Mouse (Mus musculus): ENCODE measurements around the gene Ypel4. TPM values are rescaled to one million over a fixed set of nuclear protein-coding genes. Genes with fewer than 3 reads are reported as not detected.
A peak's percentile ranks its signal among the peaks of the same experiment; 100 is the strongest.
"Not testable (repeated sequence)": the region's sequence is repeated elsewhere in the genome, so short reads cannot be mapped to it uniquely, and the experiment has no call there.

The Ypel4 gene
- total RNA-seq, 2 experiments from 2014 or later: 1,364 to 1,636 TPM

DNA sequence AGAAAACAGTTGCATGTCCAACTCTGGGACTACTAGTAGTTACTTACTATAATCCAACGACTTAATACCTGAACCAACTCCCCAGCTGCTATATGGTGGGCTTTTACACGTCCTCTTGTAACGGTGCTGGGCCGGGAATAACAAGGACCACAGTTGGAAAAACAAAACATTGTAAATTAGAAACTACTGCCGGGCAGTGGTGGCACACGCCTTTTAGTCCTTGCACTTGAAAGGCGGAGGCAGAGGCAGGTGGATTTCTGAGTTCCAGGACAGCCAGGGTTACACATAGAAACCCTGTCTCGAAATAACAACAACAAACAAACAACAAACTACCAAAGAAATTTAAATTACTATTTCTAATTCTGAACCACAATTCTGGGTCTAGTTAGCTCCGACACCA lies 7.1 kb upstream of the Ypel4 start:
- ATAC-seq (replicated peaks; ENCODE audit: low FRiP score, poor library complexity, severe bottlenecking): no peak

DNA sequence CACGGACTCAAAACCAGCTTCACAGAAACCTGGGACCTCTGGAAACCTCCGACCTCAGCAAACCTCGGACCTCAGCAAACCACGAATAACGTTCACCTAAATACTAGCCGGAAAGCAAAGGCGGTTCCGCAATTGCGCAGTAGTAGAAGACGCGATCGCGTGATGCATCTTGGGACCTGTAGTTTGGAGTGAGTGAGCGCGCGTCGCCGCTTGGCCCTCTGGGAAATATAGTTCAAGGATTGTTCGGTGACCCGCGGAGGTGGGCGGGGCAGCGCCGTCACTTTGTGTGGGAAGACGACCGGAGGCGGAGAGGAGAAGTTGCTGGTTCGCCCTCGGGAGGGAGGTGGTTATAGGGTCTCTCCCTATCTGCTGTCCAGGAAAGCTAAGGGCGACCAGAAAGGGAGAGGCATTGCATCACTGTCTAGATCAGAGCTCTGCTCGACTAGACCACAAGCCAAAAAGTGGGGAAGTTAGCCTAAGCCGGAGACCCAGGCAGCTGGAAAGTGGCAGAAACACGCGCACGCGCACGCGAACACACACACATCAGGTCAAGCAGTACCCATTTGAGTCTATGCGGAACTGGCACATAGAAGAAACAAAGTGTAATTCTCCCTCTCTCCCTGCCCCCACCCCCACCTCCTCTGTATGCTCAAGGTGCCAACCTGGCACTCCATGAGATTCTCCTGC lies 6.5 kb upstream of the Ypel4 start, which contains the start of gene Clp1:
Gene Clp1, minus strand, starts transcription at position 179 of the 687 bp plus-strand sequence.
- peak; percentile 95 for ATAC-seq (replicated peaks; ENCODE audit: low FRiP score, poor library complexity, severe bottlenecking)

DNA sequence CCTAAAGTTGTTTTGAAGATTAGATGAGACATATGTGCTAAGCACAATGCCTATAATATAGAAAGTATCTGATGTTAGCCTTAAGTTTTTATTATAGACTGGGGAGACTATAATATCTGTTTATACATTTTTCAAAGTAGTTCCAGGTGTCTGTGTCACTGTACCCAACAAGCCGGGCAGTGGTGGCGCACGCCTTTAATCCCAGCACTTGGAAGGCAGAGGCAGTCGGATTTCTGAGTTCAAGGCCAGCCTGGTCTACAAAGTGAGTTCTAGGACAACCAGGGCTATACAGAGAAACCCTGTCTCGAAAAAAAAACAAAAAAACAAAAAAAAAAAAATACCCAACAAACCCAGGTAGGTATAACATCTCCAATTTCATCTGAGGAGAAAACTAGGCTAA lies 5.7 kb upstream of the Ypel4 start:
- ATAC-seq (replicated peaks; ENCODE audit: low FRiP score, poor library complexity, severe bottlenecking): not testable (repeated sequence)

DNA sequence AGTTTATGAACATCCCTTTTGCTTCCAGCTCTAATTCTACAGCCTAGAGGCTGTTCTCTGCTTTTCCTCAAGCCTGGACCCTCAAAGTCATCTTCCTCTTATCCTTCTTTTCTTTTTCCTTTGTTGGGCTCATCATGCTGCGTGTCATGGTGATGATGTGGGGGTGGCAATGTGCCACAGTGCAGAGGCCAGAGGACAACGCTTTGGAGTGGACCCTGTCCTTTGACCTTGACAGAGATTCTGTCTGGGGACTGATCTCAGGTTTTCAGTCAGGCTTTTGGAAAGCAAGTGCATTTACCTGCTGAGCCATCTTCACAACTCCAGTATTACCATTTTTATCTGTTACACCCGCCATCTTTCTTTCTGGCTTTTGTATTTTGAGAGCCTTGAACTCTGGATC lies 2.7 kb upstream of the Ypel4 start:
- no peak for ATAC-seq (replicated peaks; ENCODE audit: low FRiP score, poor library complexity, severe bottlenecking)

DNA sequence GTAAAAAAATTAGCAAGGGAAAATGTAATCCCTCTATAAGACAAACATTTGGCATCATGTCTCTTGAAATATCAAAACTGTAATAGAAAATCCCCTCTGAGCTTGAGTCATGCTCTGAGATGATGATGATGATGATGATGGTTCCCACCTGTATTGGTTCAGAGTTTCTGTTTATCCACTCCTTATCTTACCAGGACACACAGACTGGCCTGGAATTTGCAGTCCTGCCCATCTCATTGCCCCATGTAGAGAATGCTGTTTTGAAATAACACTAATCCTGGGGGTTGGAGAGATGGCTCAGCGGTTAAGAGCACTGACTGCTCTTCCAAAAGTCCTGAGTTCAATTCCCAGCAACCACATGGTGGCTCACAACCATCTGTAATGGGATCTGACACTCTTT lies 1.5 kb upstream of the Ypel4 start:
- ATAC-seq (replicated peaks; ENCODE audit: low FRiP score, poor library complexity, severe bottlenecking): no peak

DNA sequence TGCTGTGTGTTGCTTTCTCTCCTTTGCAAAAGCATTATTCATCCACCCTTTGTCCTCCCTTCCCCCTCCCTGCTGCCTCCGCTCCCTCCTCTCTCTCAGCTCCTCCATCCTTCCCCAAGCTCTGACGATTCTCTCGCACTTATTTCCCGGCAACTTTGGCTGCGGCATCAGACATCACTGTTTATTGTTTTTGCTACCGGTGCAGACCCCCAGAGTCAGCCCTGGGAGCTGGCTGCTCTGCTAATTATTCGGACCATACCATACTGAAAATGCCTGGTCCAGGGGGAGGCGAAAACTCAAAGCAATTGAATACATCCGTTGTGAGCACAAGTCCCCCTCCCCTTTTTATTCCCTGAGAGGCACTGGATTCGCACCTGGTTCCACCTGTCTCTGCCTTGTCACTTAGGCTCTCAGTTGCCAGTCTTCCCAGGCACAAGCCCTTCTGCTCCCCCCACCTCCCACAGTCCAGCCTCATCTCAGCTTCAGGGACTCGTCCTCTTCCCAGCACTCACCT lies 550 bp downstream of the Ypel4 start:
- no peak for ATAC-seq (replicated peaks; ENCODE audit: low FRiP score, poor library complexity, severe bottlenecking)

DNA sequence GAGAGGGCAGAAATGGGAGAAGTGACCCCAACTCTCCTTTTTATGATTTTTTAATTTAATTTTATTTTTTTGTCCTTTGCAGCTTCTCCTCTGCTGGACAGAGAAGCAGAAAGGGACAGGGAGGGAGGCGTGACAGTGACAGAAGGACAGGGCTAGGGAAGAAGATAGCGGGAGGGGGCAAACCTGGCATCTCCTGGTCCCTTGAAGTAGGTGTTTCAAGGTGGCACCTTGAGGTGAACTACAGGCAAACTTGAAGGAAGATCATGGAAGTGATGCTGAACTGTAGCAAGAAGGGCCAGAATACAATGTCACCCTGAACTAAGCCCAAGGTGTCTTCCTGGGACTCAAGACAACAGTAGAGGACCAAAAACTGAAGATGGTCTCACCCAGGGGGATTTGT lies 1.1 kb downstream of the Ypel4 start:
- ATAC-seq (replicated peaks; ENCODE audit: low FRiP score, poor library complexity, severe bottlenecking): peak; percentile 18

DNA sequence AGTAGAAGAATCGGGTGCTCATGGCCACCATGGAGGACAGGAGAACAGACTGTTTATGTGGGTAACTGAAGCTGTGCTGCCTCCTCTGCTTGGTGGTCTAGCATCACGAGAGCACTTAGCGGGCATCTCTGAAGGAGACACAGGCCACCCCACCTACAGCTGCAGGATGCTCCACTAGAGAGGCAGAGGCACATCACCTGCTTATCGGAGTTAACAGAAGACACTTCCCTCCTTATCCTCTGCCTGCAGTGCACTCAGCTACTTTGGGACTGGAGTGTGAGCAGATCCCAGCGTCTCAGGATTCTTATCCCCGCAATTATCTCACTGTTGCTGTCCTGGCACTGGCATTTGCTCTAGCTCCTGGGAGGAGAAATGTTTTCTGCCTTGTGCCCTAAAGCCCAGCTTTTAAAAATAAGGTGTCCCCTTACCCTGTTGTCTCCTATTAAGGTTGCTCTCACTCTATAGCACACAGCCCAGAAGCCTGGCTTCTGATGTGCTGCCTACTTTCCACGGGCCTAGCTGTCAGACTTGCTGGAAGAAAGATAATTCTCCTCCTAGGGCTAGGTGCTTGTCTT lies 1.6 kb downstream of the Ypel4 start:
- peak; percentile 71 for ATAC-seq (replicated peaks; ENCODE audit: low FRiP score, poor library complexity, severe bottlenecking)

DNA sequence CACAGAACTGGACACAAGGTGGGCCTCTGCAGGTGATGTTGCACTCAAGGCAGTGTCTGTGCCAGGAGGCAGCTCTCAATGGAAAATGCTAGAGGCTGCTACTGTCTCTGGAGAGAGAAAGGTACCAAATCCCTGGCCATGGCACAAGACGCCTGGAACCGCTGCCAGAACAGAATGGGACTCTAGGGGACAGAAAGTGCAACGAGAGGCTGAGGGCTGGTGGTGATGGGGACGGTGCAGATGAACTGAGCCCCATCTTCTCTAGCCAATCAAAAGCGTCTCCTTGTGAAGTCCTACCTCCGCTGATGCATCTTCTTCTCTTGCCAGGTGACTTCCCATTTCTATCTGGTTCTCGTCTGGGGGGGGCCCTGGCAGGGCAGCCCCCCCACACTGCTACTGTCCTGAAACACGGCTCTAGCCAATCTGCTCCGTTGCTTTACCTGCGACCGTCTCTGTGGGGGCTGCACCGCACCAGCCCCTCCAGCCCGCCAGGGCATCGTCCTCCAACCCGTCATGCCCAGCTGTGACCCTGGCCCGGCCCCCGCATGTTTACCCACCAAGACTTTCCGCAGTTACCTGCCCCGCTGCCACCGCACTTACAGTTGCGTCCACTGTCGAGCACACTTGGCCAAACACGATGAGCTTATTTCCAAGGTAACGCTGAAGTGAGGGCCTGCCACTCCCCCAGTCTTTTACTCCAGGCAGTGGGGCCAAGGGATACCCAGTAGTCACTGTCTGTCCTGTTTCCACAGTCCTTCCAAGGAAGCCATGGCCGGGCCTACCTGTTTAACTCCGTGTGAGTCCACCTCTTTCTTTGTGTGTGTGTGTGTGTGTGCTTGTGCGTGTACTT lies 2.7 kb downstream of the Ypel4 start:
- peak; percentile 12; the same call in 1 of the 2 replicates for ATAC-seq (replicated peaks; ENCODE audit: low FRiP score, poor library complexity, severe bottlenecking)

DNA sequence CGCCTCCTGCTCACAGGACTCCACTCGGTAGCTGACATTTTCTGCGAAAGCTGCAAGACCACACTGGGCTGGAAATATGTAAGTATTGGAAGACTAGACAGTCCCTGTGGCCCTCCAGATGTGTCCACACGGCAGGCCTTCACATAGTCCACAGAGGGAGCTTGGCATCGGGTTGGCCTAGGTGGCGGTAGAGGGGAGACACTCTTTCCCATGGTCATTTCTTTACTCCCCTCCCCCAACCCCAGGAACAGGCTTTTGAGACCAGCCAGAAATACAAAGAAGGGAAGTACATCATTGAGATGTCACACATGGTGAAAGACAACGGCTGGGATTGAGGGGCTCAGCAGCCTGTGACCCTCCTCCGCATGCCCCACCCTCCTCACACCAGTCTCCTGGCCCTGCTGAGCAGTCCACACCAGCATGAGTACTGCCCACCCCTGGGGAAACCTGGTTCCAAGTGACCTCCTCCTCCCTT lies 3.6 kb downstream of the Ypel4 start:
- ATAC-seq (replicated peaks; ENCODE audit: low FRiP score, poor library complexity, severe bottlenecking): no peak

DNA sequence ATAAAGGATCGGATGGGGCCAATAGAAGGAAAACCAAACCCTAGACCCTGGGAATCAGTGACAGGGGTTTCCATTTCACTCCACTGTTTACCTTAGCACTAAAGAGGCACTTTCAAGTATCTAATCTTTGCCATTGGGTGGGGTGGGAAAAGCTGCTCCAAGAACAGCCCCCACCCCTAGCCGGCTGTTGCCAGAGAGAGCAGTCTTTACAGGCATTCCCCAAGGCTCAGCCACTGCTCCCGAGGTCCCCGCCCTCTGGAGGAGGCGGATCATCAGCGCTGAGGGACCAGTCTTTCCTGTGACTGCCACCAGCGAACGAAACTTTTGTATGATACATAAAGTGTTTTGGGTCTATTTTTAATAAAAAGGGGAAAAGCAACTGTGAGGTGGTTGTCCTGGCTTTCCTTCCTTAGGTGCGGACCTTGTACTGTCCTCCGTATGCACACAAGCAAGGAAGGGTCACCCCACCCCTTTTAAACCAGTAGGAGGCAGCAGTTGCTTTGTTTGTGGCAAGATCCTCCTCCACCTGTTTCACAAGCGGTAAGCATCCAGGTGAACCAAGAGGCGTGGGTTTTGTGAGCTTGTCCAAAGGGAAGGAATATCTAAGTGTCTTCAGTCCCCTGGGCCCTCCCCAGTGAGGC lies 4.5 kb downstream of the Ypel4 start:
- ATAC-seq (replicated peaks; ENCODE audit: low FRiP score, poor library complexity, severe bottlenecking): no peak

DNA sequence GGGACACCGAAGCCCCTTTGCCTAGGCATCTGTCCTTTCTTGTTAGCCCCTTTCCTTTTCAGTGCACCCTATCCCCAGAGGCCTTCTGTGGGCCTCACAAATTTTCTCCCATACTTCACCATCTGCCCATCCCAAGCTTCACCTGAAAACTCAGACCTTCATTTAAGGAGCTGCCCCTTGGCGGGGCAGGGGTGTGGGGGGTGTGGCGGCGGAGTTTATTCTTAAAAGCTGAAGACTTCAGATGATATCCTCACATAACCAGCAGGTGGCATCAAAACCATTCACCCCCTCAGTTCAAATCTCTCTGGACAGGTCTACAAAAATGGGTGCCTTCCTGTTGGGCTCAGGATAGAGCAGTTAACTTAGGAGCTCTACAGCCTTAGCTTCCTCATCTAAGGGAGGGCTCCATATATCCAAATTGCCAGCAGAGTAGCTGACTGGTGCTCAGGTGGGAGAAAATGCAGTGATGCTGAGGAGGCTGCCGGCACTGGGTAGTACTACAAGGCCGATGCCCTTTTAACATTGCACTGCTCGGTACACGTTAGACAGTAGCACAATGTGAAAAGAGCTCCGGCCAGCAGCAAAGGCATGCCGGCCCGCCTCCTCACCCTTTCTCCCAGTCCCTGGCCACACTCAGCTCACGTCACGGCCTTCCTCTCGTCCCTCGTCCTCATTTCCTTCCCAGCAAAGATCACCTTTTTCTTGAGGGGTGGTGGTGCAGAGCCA lies 6.9 kb downstream of the Ypel4 start:
- ATAC-seq (replicated peaks; ENCODE audit: low FRiP score, poor library complexity, severe bottlenecking): no peak

DNA sequence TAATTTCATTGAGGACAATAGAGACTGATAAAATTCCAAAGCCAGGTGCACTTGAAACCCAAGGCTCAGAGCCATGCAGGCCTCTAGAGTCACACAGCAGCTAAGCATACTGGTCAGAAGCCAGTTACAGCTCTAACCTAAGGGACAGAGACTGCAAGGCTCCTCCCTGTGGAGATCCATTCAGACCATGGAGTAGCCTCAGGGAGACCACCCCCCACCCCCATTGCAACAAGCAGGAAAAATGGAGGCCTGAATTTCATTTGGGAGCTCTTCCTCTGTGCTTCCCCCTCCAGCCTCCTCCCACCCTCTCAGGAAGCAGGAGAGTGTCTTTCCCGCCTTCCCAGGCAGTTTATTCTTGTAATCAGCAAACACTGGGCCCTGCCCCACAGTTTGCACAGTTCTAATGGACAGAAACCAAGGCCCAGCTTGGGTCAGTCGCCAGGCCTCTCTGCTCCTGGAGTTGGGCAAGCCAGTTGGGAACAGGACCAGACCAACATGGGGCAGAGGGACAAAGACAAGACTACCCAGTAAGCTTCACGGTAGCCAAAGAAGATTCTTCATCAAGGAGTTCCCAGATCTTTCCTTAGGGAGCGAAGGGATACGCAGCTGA lies 8.1 kb downstream of the Ypel4 start:
- peak; percentile 3; the same call in 1 of the 2 replicates for ATAC-seq (replicated peaks; ENCODE audit: low FRiP score, poor library complexity, severe bottlenecking)

DNA sequence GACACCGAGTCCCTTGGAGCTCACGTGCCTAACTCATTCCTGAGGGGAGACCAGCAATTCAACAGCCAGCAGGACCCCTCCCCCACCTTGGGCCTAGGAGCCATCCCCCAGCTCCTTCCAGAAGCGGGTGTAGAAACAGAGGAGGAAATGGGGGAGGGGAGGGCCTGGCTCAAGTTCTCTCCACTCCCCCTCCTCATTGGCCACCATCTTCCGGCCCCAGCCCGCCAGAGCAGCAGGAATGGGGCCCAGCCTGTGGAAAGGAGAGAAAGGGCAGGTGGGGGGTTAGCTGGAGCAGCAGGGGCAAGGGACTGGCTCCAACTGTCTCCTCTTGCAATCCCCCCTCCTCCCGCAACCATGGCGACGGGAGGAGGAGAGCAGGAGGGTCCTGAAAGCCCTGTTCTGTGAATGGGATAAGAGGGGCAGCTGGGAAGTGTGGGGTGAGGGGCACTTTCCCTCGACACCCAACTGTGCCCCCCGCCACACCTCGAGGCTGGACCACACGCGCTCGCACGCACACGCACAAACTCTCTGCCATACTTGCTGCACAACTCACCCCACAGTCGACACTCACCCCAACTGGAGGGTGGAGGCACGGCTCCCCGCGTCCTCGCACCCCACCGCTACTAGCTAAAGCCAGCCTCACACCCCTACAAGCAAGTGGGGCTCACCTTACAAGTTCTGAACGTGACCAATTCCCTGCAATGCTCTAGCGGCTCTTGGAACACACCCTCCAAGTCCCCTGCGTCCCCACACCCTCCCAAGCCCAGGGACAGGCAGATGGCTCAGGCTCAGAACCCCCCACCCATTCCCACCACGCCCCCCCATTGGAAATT lies 8.8 kb downstream of the Ypel4 start:
- ATAC-seq (replicated peaks; ENCODE audit: low FRiP score, poor library complexity, severe bottlenecking): peak; percentile 17

DNA sequence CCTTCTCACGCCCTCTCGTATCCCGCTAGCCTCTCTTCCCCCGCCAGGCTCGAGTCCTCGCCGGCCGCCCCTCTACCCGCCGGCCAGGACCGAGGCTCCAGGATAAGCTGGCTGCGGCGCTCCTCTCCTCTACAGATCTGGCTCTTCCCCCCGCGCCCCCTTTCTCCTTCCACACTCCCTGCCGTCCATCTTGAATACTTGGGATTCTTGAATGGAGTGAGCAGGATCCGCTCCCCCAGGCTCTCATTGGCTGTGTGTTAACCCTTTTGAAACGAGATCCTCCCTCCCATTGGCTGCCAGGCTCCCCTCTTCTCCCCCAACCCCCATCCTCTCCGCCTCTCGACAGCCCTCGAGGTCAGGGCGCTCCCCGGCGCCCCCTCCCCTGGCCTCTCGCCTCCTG lies 9.7 kb downstream of the Ypel4 start, which contains the start of gene Gm19426:
Gene Gm19426, minus strand, starts transcription at position 95 of the 400 bp plus-strand sequence.
- no peak for ATAC-seq (replicated peaks; ENCODE audit: low FRiP score, poor library complexity, severe bottlenecking)

DNA sequence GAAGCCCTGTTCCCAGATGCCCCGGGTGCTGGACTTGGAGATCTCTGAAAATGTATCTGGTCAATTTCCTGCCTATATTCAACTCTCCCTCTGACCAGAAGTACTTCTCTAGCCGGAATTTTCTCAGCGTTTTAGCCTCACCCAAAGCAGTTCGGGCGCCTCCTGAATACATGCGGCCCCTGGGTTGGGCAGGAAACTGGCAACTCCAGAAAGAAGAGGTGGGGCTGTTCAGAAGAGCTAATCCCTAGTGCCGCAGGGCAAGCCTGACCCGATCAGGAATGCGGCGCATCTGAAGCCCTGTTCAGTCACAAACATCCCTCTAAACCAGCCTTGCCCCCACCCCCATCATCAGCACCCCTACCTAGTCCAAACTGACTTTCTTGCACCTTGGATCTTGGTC lies 10.3 kb downstream of the Ypel4 start:
- no peak for ATAC-seq (replicated peaks; ENCODE audit: low FRiP score, poor library complexity, severe bottlenecking)

DNA sequence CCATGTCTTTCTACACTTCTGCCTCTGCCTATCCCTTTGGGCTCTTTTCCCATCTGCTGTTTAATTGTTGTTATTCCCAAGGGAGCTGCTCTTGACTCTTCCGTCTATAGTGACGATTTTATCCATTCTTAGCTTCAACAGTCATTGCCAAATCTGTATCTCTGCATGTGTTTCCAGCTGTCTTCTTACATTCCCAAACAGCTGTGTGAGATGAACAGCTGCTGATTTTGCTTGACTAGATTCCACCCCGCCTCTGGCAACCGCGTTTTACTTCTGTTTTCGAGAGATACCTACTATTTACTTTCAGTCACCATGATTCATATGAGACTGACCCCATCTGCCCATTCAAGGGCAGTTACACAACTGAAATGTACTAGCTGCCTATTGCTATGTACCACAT lies 16.3 kb downstream of the Ypel4 start:
- ATAC-seq (replicated peaks; ENCODE audit: low FRiP score, poor library complexity, severe bottlenecking): no peak

DNA sequence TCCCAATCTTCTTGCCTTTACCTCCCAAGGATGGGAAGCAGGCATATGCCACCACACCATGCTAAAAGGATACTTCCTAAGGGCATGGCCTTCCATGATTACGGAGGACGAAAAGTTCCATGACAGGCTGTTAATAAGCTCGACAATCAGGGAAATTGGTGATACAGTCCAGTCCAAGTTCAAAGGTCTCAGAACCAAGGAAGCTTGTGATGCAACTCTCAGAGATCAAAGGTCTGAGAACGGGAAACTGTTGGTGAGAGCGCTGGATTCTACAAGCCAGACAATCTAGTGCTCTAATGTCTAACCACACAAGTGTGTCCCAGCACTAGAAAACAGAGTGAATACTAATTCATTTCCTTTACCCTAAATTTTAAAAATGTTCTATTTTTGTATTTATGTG lies 22.4 kb downstream of the Ypel4 start:
- no peak for ATAC-seq (replicated peaks; ENCODE audit: low FRiP score, poor library complexity, severe bottlenecking)

Measured in erythroblast, adult 5-6 weeks (primary cell).